Mouse (Mus musculus) gastrocnemius, postnatal 36 days (tissue): Measurements from ENCODE around the gene 1110025L11Rik. TPM values are rescaled to one million over a fixed set of nuclear protein-coding genes. Genes with fewer than 3 reads are reported as not detected.
"Not testable (repeated sequence)": the region's sequence is repeated elsewhere in the genome, so short reads cannot be mapped to it uniquely, and the experiment has no call there.

Experiments used
- DNase-seq, 2 experiments: peaks; one replicate each; pipeline ENCODE4 v3.0.0; 2022
- intact Hi-C: fragments of 180-260 bp; cut with DNase I; formaldehyde crosslinking; loops from one replicate; pipeline ENCODE4 v1.15.1; 2025
- long read RNA-seq, 2 experiments: library from polyadenylated mRNA; stranded (forward); transcript quantifications; one replicate each; pipeline ENCODE4 v2.0.0; 2021
- total RNA-seq, 2 experiments: library from RNA; stranded (reverse); gene quantifications; 2 replicates each; pipeline ENCODE4 v1.2.3; 2021

Gene 1110025L11Rik
- not detected for total RNA-seq
- long read RNA-seq, experiment 1 = 0 reads
- long read RNA-seq, experiment 2 = 0 reads

DNA sequence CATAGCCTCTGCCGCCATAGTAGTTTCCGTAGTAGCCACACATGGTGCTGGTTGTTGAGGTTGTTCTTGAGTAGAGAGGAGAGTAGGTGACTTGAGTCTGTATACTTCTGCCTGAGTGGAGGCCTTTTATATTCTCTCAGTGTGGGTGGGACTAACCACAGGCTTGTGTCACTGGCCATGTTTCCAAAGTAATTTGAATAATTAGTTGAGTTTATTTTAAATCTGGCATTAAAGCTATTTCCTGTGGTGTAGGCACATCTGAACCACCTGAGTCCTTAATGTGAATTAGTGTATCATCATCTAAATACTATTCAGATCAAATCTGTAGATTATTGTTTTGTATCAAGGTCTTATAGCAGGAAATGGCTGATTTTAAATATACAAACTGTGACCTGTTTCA lies at the start of gene 1110025L11Rik:
Gene 1110025L11Rik (minus strand): TSS at position 101 of the 400 bp plus-strand sequence.
- intact Hi-C loops = not testable (repeated sequence)

GRCm38 (mm10) chr16:89071041-89071440 lies 7.2 kb upstream of the 1110025L11Rik start:
- DNase-seq, intact Hi-C loops: not testable (repeated sequence)

More for the DNA sequence above, at the start of gene 1110025L11Rik:
- not testable (repeated sequence) for DNase-seq

DNA sequence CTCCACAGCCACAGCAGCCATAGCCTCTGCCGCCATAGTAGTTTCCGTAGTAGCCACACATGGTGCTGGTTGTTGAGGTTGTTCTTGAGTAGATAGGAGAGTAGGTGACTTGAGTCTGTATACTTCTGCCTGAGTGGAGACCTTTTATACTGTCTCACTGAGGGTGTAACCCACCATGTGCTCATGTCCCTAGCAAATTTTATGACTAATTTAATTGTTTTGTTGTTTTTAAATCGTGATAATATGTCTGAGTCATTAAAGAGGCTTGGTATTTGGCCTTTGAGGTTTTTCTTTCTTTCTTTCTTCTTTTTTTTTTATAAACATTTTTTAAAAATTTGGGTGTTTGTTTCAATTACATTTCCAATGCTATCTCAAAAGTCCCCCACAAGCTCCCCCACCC lies 16.0 kb downstream of the 1110025L11Rik start, which contains the start of gene Krtap6-5:
Gene Krtap6-5 (minus strand): TSS at position 101 of the 400 bp plus-strand sequence.
- intact Hi-C loops = no loop called here
- no peak for DNase-seq

GRCm38 (mm10) chr16:89041372-89041771 lies 22.4 kb downstream of the 1110025L11Rik start, which contains the start of gene Gm10228:
TSS of gene Gm10228 (minus strand) at chr16:89041472.
- DNase-seq, intact Hi-C loops: not testable (repeated sequence)

DNA sequence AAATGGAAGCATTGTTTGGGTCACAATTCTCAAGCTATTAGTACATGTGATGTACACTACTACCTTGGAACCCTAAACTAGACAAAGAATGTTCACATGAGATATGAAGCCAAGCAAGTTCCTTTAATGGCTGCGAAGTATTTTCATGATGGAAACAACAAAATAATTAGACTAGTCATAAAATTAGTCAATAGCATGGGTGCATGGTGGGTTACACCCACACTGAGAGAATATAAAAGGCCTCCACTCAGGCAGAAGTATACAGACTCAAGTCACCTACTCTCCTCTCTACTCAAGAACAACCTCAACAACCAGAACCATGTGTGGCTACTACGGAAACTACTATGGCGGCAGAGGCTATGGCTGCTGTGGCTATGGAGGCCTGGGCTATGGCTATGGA lies 32.4 kb downstream of the 1110025L11Rik start, which contains the start of gene Krtap6-1:
Gene Krtap6-1 (plus strand): TSS at position 301 of the 400 bp plus-strand sequence.
- DNase-seq, intact Hi-C loops: not testable (repeated sequence)

DNA sequence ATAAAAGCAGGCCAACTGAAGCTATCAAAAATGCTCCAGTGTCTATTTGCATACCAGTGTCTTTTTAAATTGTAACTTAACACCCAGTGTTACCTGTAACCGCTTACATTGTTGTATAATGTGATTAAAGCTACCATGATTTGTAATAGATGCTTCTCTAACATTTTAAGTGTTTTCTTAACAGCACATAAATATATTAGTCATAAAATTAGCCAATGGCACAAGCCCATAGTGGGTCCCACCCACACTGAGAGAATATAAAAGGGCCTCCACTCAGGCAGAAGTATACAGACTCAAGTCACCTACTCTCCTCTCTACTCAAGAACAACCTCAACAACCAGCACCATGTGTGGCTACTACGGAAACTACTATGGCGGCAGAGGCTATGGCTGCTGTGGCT lies 48.8 kb downstream of the 1110025L11Rik start, which contains the start of gene Gm10229:
Gene Gm10229 (plus strand): TSS at position 301 of the 400 bp plus-strand sequence.
- DNase-seq, intact Hi-C loops: not testable (repeated sequence)

- no peak for DNase-seq
- intact Hi-C loops = no loop called here
Measured at GRCm38 (mm10) chr16:89013973-89014372, 49.8 kb downstream of the 1110025L11Rik start.

Other genes starting within 250 kb of the 1110025L11Rik start
- not detected for gene Krtap15, start 243.8 kb downstream of the 1110025L11Rik start, total RNA-seq
- gene Krtap14, start 237.9 kb downstream of the 1110025L11Rik start, total RNA-seq = not detected
- gene Krtap19-1, start 194.6 kb downstream of the 1110025L11Rik start, total RNA-seq = not detected
- gene Krtap19-2, start 189.7 kb downstream of the 1110025L11Rik start, total RNA-seq = not detected
- not detected for gene Krtap19-3, start 186.0 kb downstream of the 1110025L11Rik start, total RNA-seq
- not detected for gene Krtap19-4, start 178.9 kb downstream of the 1110025L11Rik start, total RNA-seq
- gene Krtap19-5, start 167.5 kb downstream of the 1110025L11Rik start, total RNA-seq = not detected
- gene Krtap19-9b, start 131.7 kb downstream of the 1110025L11Rik start, total RNA-seq = not detected
- not detected for gene Krtap16-3, start 101.1 kb downstream of the 1110025L11Rik start, total RNA-seq
- gene Krtap22-2, start 53.2 kb downstream of the 1110025L11Rik start, total RNA-seq = not detected
- not detected for gene Gm10229, start 48.7 kb downstream of the 1110025L11Rik start, total RNA-seq
- not detected for gene Krtap6-1, start 32.3 kb downstream of the 1110025L11Rik start, total RNA-seq
- gene Gm10228, start 22.5 kb downstream of the 1110025L11Rik start, total RNA-seq = not detected
- gene Krtap6-5, start 16.1 kb downstream of the 1110025L11Rik start, total RNA-seq = not detected
- gene Krtap6-3, start 20.0 kb upstream of the 1110025L11Rik start, total RNA-seq = not detected
- not detected for gene Gm6358, start 76.8 kb upstream of the 1110025L11Rik start, total RNA-seq
- gene Gm10061, start 87.1 kb upstream of the 1110025L11Rik start, total RNA-seq = not detected
- gene Gm9789, start 94.0 kb upstream of the 1110025L11Rik start, total RNA-seq = not detected
- gene Gm7735, start 105.5 kb upstream of the 1110025L11Rik start, total RNA-seq = not detected
- gene 1110057P08Rik, start 110.7 kb upstream of the 1110025L11Rik start, total RNA-seq = not detected
- gene Krtap20-2, start 141.9 kb upstream of the 1110025L11Rik start, total RNA-seq = not detected